Mouse (Mus musculus) left cerebral cortex, postnatal 14 days (tissue): Measurements from ENCODE around the gene Gm3259. TPM values are rescaled to one million over a fixed set of nuclear protein-coding genes. Genes with fewer than 3 reads are reported as not detected.
"Not testable (repeated sequence)": the region's sequence is repeated elsewhere in the genome, so short reads cannot be mapped to it uniquely, and the experiment has no call there.

ENCODE experiments used
- DNase-seq, 2 experiments: peaks; one replicate each; pipeline ENCODE4 v3.0.0; 2021 to 2022; ENCODE audit warnings: low spot score in 2 of 2, mixed read lengths in 1 of 2
- intact Hi-C: fragments of 180-260 bp; cut with DNase I; formaldehyde crosslinking; loops from one replicate; pipeline ENCODE4 v1.15.1; 2025
- long read RNA-seq, 2 experiments: library from polyadenylated mRNA; stranded (forward); transcript quantifications; one replicate each; pipeline ENCODE4 v2.0.0; 2021
- total RNA-seq, 2 experiments: library from RNA; stranded (reverse); gene quantifications; 2 replicates each; pipeline ENCODE4 v1.2.3; 2021

Gene Gm3259
- total RNA-seq: not detected
- long read RNA-seq, experiment 1: 0 reads
- long read RNA-seq, experiment 2: 0 reads

GRCm38 (mm10) chr5:95305611-95306010 is at the start of gene Gm3259:
Gene Gm3259 (plus strand): TSS chr5:95305911.
- intact Hi-C loops, DNase-seq: not testable (repeated sequence)

GRCm38 (mm10) chr5:95272668-95273067 is 33.0 kb upstream of the Gm3259 start, which contains the start of gene Gm10424:
Gene Gm10424 (minus strand): TSS chr5:95272768.
- intact Hi-C loops, DNase-seq: not testable (repeated sequence)

Other genes starting within 250 kb of the Gm3259 start
- gene Gm7942, start 199.0 kb upstream of the Gm3259 start, total RNA-seq: not detected
- gene Gm16513, start 123.3 kb upstream of the Gm3259 start, total RNA-seq: not detected
- gene Gm10424, start 33.1 kb upstream of the Gm3259 start, total RNA-seq: not detected
- not detected for gene D5Ertd577e, start 150.9 kb downstream of the Gm3259 start, total RNA-seq
- gene Gm3286, start 204.8 kb downstream of the Gm3259 start, total RNA-seq: not detected